Mouse (Mus musculus) neural tube, embryonic 11.5 days (tissue): ENCODE measurements around the gene Kmt2e. TPM values are rescaled to one million over a fixed set of nuclear protein-coding genes. Genes with fewer than 3 reads are reported as not detected.

Experiments
- ATAC-seq: fragments of 200-750 bp; cut with Nextera tagmentation; 2 replicates; pipeline ENCODE4 v1.8.0; 2017; ENCODE audit warnings: moderate number of reproducible peaks, mild to moderate bottlenecking, moderate TSS enrichment, moderate library complexity; ENCODE audit not compliant: insufficient read depth, low FRiP score, low TSS enrichment
- DNase-seq: peaks from one replicate; pipeline ENCODE4 v3.0.0-alpha.2; 2015; ENCODE audit warnings: low spot score
- H3K27ac ChIP-seq: fragments of 300-500 bp; sonication (generic); 2 replicates; pipeline ENCODE4 v1.5.1; 2014; ENCODE audit warnings: low read depth, mild to moderate bottlenecking, low read length
- H3K27me3 ChIP-seq: fragments of 300-500 bp; sonication (generic); 2 replicates; pipeline ENCODE4 v1.6.1; 2014; ENCODE audit warnings: mild to moderate bottlenecking, low read length, mixed read lengths; ENCODE audit not compliant: control insufficient read depth, insufficient read depth
- H3K36me3 ChIP-seq: fragments of 300-500 bp; sonication (generic); 2 replicates; pipeline ENCODE4 v1.6.1; 2014; ENCODE audit warnings: mild to moderate bottlenecking, low read length, moderate library complexity, mixed read lengths; ENCODE audit not compliant: control insufficient read depth, insufficient read depth
- H3K4me1 ChIP-seq: fragments of 300-500 bp; sonication (generic); 2 replicates; pipeline ENCODE4 v1.6.1; 2014; ENCODE audit warnings: low read length, mixed read lengths; ENCODE audit not compliant: control insufficient read depth, insufficient read depth
- H3K4me2 ChIP-seq: fragments of 300-500 bp; sonication (generic); 2 replicates; pipeline ENCODE4 v1.6.1; 2014; ENCODE audit warnings: low read depth, mild to moderate bottlenecking, moderate library complexity
- H3K4me3 ChIP-seq: fragments of 300-500 bp; sonication (generic); 2 replicates; pipeline ENCODE4 v1.5.1; 2014; ENCODE audit warnings: low read depth, low read length
- H3K9ac ChIP-seq: fragments of 300-500 bp; sonication (generic); 2 replicates; pipeline ENCODE4 v1.6.1; 2014; ENCODE audit warnings: mild to moderate bottlenecking, low read length
- H3K9me3 ChIP-seq: fragments of 300-500 bp; sonication (generic); 2 replicates; pipeline ENCODE4 v1.6.1; 2016; ENCODE audit warnings: low read length; ENCODE audit not compliant: control insufficient read depth
- WGBS: fragments of 180-500 bp; shearing (Covaris S2); extraction: QIAGEN DNeasy Blood & Tissue Kit; methylation state at CpG from one replicate; pipeline ENCODE4 v1.1.7; 2014; 5-methylcytosine and 5-hydroxymethylcytosine counted together
- polyA plus RNA-seq: library from polyadenylated mRNA; unstranded; fragments of >200 nt; fragmentation: Nextera tagmentation; extraction: Ambion mirVana; gene quantifications from 2 replicates; pipeline ENCODE4 v1.2.1, GENCODE M21; 2014

Kmt2e gene
- polyA plus RNA-seq, 1 experiment from 2014 or later, result 105 TPM

GRCm38 (mm10) chr5:23405666-23406404 is 28.4 kb upstream of the Kmt2e start:
- ATAC-seq (no peak), DNase-seq (no peak)
- Histone ChIP-seq H3K4me2 (no peak overlapping the region), H3K9ac (no peak overlapping the region), H3K27ac (no peak overlapping the region), H3K36me3 (peaks cover 4% of the 10 kb centered on the region), H3K4me3 (no peak overlapping the region), H3K9me3 (no peaks in the 10 kb centered on the region), H3K4me1 (no peaks in the 10 kb centered on the region), H3K27me3 (no peaks in the 10 kb centered on the region)
- 93% methylated on average over 12 of the region's 12 CpGs for WGBS

- H3K4me2 ChIP-seq, result no peak overlapping the region
- no peak overlapping the region for H3K9ac ChIP-seq
- DNase-seq, result no peak
- WGBS, result 87% methylated on average over 4 of the region's 4 CpGs
- peaks cover 2% of the 10 kb centered on the region for H3K36me3 ChIP-seq
- H3K4me1 ChIP-seq, result no peaks in the 10 kb centered on the region
- no peak overlapping the region for H3K4me3 ChIP-seq
- H3K9me3 ChIP-seq, result no peaks in the 10 kb centered on the region
- no peak for ATAC-seq
- H3K27ac ChIP-seq, result no peak overlapping the region
- H3K27me3 ChIP-seq, result no peaks in the 10 kb centered on the region
These were observed 27.9 kb upstream of the Kmt2e start for GRCm38 (mm10) chr5:23406405-23406745.

GRCm38 (mm10) chr5:23408106-23408505 is 26.1 kb upstream of the Kmt2e start:
- DNase-seq (no peak), ATAC-seq (no peak)
- peaks cover 2% of the 10 kb centered on the region for H3K36me3 ChIP-seq
- H3K27me3 ChIP-seq, result no peaks in the 10 kb centered on the region
- 67% methylated on average over 5 of the region's 5 CpGs for WGBS
- no peak overlapping the region for H3K4me3 ChIP-seq
- H3K4me1 ChIP-seq, result peaks cover 6% of the 10 kb centered on the region; the same call in 1 of the 2 replicates
- H3K9me3 ChIP-seq, result no peaks in the 10 kb centered on the region
- no peak overlapping the region for H3K4me2 ChIP-seq
- H3K27ac ChIP-seq, result no peak overlapping the region
- no peak overlapping the region for H3K9ac ChIP-seq

- Histone ChIP-seq H3K36me3 (peaks cover 2% of the 10 kb centered on the region), H3K4me1 (peaks cover 25% of the 10 kb centered on the region), H3K9me3 (no peaks in the 10 kb centered on the region)
These were observed 24.1 kb upstream of the Kmt2e start for GRCm38 (mm10) chr5:23410040-23410717.

GRCm38 (mm10) chr5:23410718-23411101 is 23.5 kb upstream of the Kmt2e start:
- 74% methylated on average over 2 of the region's 2 CpGs for WGBS
- ATAC-seq, result no peak

More at GRCm38 (mm10) chr5:23410040-23410717, 24.1 kb upstream of the Kmt2e start:
- H3K4me2 ChIP-seq, result no peak overlapping the region
- WGBS, result 65% methylated on average over 9 of the region's 9 CpGs
- DNase-seq, result no peak
- no peak overlapping the region for H3K27ac ChIP-seq
- H3K9ac ChIP-seq, result no peak overlapping the region
- H3K27me3 ChIP-seq, result no peaks in the 10 kb centered on the region
- no peak for ATAC-seq
- no peak overlapping the region for H3K4me3 ChIP-seq

GRCm38 (mm10) chr5:23411640-23412039 is 22.6 kb upstream of the Kmt2e start:
- Histone ChIP-seq H3K4me2 (no peak overlapping the region), H3K9me3 (no peaks in the 10 kb centered on the region), H3K4me3 (no peak overlapping the region), H3K9ac (no peak overlapping the region), H3K27me3 (no peaks in the 10 kb centered on the region), H3K27ac (no peak overlapping the region), H3K36me3 (peaks cover 2% of the 10 kb centered on the region), H3K4me1 (peaks cover 37% of the 10 kb centered on the region)
- ATAC-seq (no peak), DNase-seq (no peak)
- WGBS, result 92% methylated on average over 10 of the region's 10 CpGs

More at GRCm38 (mm10) chr5:23410718-23411101, 23.5 kb upstream of the Kmt2e start:
- Histone ChIP-seq H3K27ac (no peak overlapping the region), H3K4me3 (no peak overlapping the region), H3K4me2 (no peak overlapping the region), H3K27me3 (no peaks in the 10 kb centered on the region), H3K9ac (no peak overlapping the region), H3K9me3 (no peaks in the 10 kb centered on the region), H3K36me3 (peaks cover 2% of the 10 kb centered on the region), H3K4me1 (peaks cover 31% of the 10 kb centered on the region)
- no peak for DNase-seq

GRCm38 (mm10) chr5:23412247-23412948 is 21.8 kb upstream of the Kmt2e start:
- ATAC-seq (no peak), DNase-seq (no peak)
- H3K27ac ChIP-seq, result no peak overlapping the region
- 82% methylated on average over 5 of the region's 5 CpGs for WGBS
- no peaks in the 10 kb centered on the region for H3K9me3 ChIP-seq
- no peak overlapping the region for H3K4me2 ChIP-seq
- no peak overlapping the region for H3K4me3 ChIP-seq
- no peaks in the 10 kb centered on the region for H3K27me3 ChIP-seq
- H3K9ac ChIP-seq, result no peak overlapping the region
- H3K36me3 ChIP-seq, result peaks cover 2% of the 10 kb centered on the region
- H3K4me1 ChIP-seq, result peaks cover 42% of the 10 kb centered on the region

GRCm38 (mm10) chr5:23413058-23413457 is 21.2 kb upstream of the Kmt2e start:
- Histone ChIP-seq H3K36me3 (peaks cover 2% of the 10 kb centered on the region), H3K4me3 (no peak overlapping the region), H3K27me3 (no peaks in the 10 kb centered on the region), H3K9me3 (no peaks in the 10 kb centered on the region), H3K4me2 (no peak overlapping the region), H3K9ac (no peak overlapping the region), H3K27ac (no peak overlapping the region; the same call in 1 of the 2 replicates), H3K4me1 (peaks cover 45% of the 10 kb centered on the region)
- ATAC-seq (no peak), DNase-seq (no peak)
- 46% methylated on average over 4 of the region's 4 CpGs for WGBS
